Mouse (Mus musculus): ENCODE data around the gene Myo18a. TPM values are rescaled to one million over a fixed set of nuclear protein-coding genes. Genes with fewer than 3 reads are reported as not detected.

Myo18a gene
- polyA plus RNA-seq, 1 experiment from 2014 or later: 28.4 TPM

DNA sequence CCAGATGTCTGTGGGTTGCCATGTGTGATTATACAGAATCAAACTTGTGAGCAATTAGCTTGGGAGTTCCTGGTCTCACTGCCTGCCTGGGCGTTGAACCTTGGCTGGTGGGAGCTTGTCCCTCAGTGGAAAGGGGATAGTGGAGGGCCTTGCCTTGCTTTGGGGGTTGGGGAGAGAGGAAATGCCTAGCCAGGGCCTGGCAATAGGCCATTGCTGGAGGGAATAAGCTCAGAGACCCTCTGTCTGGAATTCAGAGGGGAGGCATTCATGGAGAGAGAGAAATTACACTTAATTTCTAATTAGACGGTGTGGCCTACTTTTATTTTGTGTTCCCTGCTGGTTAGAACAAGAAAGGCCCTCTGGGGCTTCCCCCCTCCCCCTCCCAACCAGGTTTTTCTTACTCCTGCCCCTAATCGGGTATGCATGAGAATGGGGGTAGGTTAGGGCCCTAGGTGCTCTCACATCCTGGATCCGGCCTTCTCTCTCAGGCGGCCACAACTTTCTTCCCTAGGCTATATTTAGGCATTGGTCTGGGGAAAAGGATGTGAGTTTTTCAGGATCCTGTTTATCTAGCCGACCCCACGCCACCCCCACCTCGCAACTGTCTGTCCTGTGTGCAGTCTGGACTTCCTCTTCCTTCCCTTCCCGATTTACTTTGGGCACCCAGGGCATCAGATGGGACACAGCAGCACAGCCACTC lies 12.8 kb downstream of the Myo18a start:
- Histone ChIP-seq H3K4me1 (peaks cover 15% of the 10 kb centered on the region), H3K4me2 (no peak overlapping the region), H3K4me3 (no peak overlapping the region), H3K36me3 (peaks cover 26% of the 10 kb centered on the region), H3K9me3 (no peaks in the 10 kb centered on the region), H3K27ac (peak overlapping the region; percentile 39; the same call in 1 of the 2 replicates), H3K27me3 (no peaks in the 10 kb centered on the region), H3K9ac (0 out of 2 replicates have a peak overlapping the region, but pooled peaks have one; percentile 36)
- no peak for ATAC-seq (ENCODE audit: insufficient number of reproducible peaks, insufficient read depth, low FRiP score, low TSS enrichment, low read depth)
- 20% methylated on average over 9 of the region's 9 CpGs for WGBS

- WGBS: 91% methylated on average over 17 of the region's 17 CpGs
- H3K4me2 ChIP-seq: no peak overlapping the region
- H3K4me1 ChIP-seq: peaks cover 9% of the 10 kb centered on the region
- no peak for ATAC-seq (ENCODE audit: insufficient number of reproducible peaks, insufficient read depth, low FRiP score, low TSS enrichment, low read depth)
- H3K27ac ChIP-seq: no peak overlapping the region
- no peak overlapping the region for H3K4me3 ChIP-seq
- H3K27me3 ChIP-seq: no peaks in the 10 kb centered on the region
- no peak overlapping the region for H3K9ac ChIP-seq
- H3K9me3 ChIP-seq: no peaks in the 10 kb centered on the region
- H3K36me3 ChIP-seq: peaks cover 33% of the 10 kb centered on the region
Observed at GRCm38 (mm10) chr11:77777436-77777835, 14.4 kb downstream of the Myo18a start.

- no peak for ATAC-seq (ENCODE audit: insufficient number of reproducible peaks, insufficient read depth, low FRiP score, low TSS enrichment, low read depth)
- Histone ChIP-seq H3K4me3 (no peak overlapping the region), H3K36me3 (peaks cover 33% of the 10 kb centered on the region), H3K4me2 (no peak overlapping the region), H3K27ac (no peak overlapping the region), H3K9ac (no peak overlapping the region), H3K27me3 (no peaks in the 10 kb centered on the region), H3K4me1 (peaks cover 11% of the 10 kb centered on the region), H3K9me3 (no peaks in the 10 kb centered on the region)
- WGBS: 92% methylated on average over 17 of the region's 17 CpGs
Observed at GRCm38 (mm10) chr11:77777937-77778336, 14.9 kb downstream of the Myo18a start.

DNA sequence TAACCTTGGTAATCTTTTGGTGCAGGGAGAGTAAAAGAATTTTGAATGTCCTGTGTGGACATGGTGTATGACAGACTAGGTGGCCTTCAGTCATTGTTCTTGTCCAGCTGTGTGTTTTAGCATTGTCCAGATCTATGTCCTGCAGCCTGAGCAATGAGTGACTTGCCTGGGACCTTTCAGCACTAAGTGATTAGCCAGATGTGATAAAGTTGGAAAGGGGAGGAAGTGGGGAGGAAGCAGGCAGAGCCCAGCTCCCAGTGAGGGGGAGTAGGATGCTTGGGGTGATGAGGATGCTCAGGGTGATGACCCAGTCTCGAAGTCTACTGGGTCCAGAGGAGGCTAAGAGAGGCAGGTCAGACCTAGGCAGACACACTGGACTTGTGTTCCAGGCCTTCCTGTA lies 16.2 kb downstream of the Myo18a start:
- Histone ChIP-seq H3K27me3 (no peaks in the 10 kb centered on the region), H3K27ac (no peak overlapping the region), H3K4me2 (no peak overlapping the region), H3K9ac (no peak overlapping the region), H3K4me1 (peaks cover 24% of the 10 kb centered on the region), H3K9me3 (no peaks in the 10 kb centered on the region), H3K36me3 (peaks cover 33% of the 10 kb centered on the region), H3K4me3 (no peak overlapping the region)
- WGBS: 55% methylated on average over 1 of the region's 1 CpGs
- ATAC-seq (ENCODE audit: insufficient number of reproducible peaks, insufficient read depth, low FRiP score, low TSS enrichment, low read depth): no peak

- no peaks in the 10 kb centered on the region for H3K9me3 ChIP-seq
- H3K36me3 ChIP-seq: peaks cover 33% of the 10 kb centered on the region
- no peaks in the 10 kb centered on the region for H3K27me3 ChIP-seq
- H3K27ac ChIP-seq: no peak overlapping the region
- no peak overlapping the region for H3K4me3 ChIP-seq
- ATAC-seq (ENCODE audit: insufficient number of reproducible peaks, insufficient read depth, low FRiP score, low TSS enrichment, low read depth): no peak
- no peak overlapping the region for H3K9ac ChIP-seq
- H3K4me1 ChIP-seq: peaks cover 35% of the 10 kb centered on the region
- H3K4me2 ChIP-seq: no peak overlapping the region
- WGBS: 82% methylated on average over 7 of the region's 7 CpGs
Observed at GRCm38 (mm10) chr11:77781088-77781487, 18.0 kb downstream of the Myo18a start.

- no peaks in the 10 kb centered on the region for H3K9me3 ChIP-seq
- H3K27me3 ChIP-seq: no peaks in the 10 kb centered on the region
- H3K4me2 ChIP-seq: no peak overlapping the region
- H3K4me1 ChIP-seq: peaks cover 37% of the 10 kb centered on the region
- no peak overlapping the region for H3K4me3 ChIP-seq
- H3K9ac ChIP-seq: no peak overlapping the region
- peak overlapping the region; percentile 92; the same call in 1 of the 2 replicates for H3K27ac ChIP-seq
- ATAC-seq (ENCODE audit: insufficient number of reproducible peaks, insufficient read depth, low FRiP score, low TSS enrichment, low read depth): no peak
- peaks cover 31% of the 10 kb centered on the region for H3K36me3 ChIP-seq
- 75% methylated on average over 7 of the region's 7 CpGs for WGBS
Observed at GRCm38 (mm10) chr11:77782104-77782815, 19.2 kb downstream of the Myo18a start.

DNA sequence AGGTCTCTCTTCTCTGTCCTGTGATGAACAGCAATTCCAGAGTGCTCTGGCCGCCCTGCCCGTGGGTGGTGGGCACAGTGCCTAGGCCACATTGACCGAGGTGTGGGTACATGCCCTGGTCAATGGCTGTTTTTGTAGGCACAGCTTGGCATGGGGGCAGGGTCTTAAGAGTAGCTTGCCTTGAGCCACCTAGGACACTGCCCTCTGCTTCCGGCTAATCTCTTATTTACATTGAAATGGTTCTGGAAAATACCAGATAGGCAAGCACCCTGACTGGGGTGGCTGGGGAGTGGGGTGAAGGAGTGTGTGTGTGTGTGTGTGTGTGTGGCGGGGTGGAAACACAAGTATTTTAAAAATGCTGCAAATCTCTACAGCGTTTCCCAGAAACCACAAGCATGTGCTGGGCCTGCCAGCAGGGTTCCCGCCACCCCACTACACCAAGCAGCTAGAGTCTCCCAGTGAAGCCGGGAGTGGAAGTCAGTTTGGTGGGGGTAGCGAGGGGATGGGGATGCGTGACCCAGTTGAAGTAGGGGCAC lies 20.2 kb downstream of the Myo18a start:
- H3K27ac ChIP-seq: peak overlapping the region; percentile 92
- peak overlapping the region; percentile 47 for H3K4me2 ChIP-seq
- peak overlapping the region; percentile 54; the same call in 1 of the 2 replicates for H3K9ac ChIP-seq

DNA sequence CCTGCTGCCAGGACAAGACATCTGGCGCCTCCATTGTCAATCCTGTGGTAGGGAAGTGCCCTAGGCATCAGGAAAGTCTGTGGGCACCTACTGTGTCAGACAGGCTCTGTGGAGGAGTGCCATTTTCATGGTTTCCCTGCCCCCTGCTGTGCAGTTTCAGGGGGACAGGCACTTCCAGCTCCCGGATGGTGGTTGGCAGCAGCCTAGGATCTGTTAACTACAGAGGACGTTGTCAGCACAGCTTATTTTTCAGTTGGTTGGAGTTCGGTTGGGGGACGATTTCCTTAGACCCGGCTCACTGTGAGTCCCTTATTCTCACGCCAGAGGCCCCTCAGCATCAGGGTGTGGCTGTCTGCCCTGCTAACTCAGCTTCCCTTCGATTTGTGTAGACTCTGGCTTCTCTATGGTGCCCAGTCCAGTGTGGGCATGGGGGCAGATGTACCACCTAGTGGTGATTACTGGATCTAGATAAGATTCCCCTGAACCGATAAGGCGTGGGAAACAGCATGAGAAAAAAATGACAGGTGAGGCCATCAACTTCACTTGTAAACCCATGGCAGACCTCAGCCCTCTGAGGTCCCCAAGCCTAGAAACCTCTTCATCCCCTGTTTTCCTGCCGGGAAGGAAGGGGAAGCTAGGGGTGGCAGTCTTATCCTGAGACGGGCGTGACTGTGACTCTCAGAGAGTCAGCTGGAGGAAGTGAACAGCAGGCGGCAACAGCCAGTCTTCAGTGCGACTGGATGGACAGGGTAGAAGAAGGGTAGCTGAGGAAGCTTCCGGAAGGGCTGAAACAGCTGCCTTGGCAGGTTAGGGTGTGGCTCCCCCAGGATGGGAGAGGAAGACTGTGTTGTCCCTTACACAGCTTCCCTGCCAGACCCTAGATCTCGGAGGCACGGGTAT lies 21.0 kb downstream of the Myo18a start:
- H3K27me3 ChIP-seq: no peaks in the 10 kb centered on the region
- 40% methylated on average over 18 of the region's 18 CpGs for WGBS
- H3K27ac ChIP-seq: peak overlapping the region; percentile 92
- H3K36me3 ChIP-seq: peaks cover 13% of the 10 kb centered on the region
- peak overlapping the region; percentile 13; the same call in 1 of the 2 replicates for H3K4me3 ChIP-seq
- peaks cover 37% of the 10 kb centered on the region for H3K4me1 ChIP-seq
- peak; percentile 52; the same call in 1 of the 2 replicates for ATAC-seq (ENCODE audit: insufficient number of reproducible peaks, insufficient read depth, low FRiP score, low TSS enrichment, low read depth)
- H3K9ac ChIP-seq: peak overlapping the region; percentile 54
- H3K4me2 ChIP-seq: peak overlapping the region; percentile 47
- no peaks in the 10 kb centered on the region for H3K9me3 ChIP-seq

More for the DNA sequence above, 20.2 kb downstream of the Myo18a start:
- H3K9me3 ChIP-seq: no peaks in the 10 kb centered on the region
- WGBS: 42% methylated on average over 10 of the region's 10 CpGs
- peak; percentile 60 for ATAC-seq (ENCODE audit: insufficient number of reproducible peaks, insufficient read depth, low FRiP score, low TSS enrichment, low read depth)
- no peaks in the 10 kb centered on the region for H3K27me3 ChIP-seq
- H3K4me3 ChIP-seq: 0 out of 2 replicates have a peak overlapping the region, but pooled peaks have one; percentile 13
- H3K4me1 ChIP-seq: peaks cover 37% of the 10 kb centered on the region
- peaks cover 21% of the 10 kb centered on the region for H3K36me3 ChIP-seq

DNA sequence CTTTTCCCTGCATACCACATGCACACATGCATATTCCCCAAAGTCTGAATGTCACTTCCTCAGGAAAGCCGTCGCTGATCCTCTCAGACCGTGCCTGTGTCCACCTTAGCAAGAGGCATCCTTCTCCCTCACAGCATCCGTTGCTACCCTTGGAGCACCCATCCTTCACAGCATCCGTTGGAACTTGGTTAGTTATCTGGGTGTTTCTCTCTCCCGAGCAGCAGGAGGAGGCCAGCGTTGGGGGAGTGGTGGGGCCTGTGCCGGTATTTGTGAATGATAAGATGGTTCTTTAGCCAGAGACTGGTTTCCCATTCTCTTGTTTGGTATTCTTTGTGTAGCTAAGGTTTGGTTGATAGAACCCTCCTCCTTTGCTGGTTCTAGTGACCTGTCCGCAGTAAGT lies 21.8 kb downstream of the Myo18a start:
- H3K27ac ChIP-seq: peak overlapping the region; percentile 92
- H3K9me3 ChIP-seq: no peaks in the 10 kb centered on the region
- H3K4me1 ChIP-seq: peaks cover 37% of the 10 kb centered on the region
- H3K4me2 ChIP-seq: no peak overlapping the region
- no peaks in the 10 kb centered on the region for H3K27me3 ChIP-seq
- peaks cover 12% of the 10 kb centered on the region for H3K36me3 ChIP-seq
- no peak overlapping the region for H3K4me3 ChIP-seq
- WGBS: 87% methylated on average over 9 of the region's 9 CpGs
- no peak for ATAC-seq (ENCODE audit: insufficient number of reproducible peaks, insufficient read depth, low FRiP score, low TSS enrichment, low read depth)
- H3K9ac ChIP-seq: 0 out of 2 replicates have a peak overlapping the region, but pooled peaks have one; percentile 32

GRCm38 (mm10) chr11:77785396-77785767 lies 22.3 kb downstream of the Myo18a start:
- Histone ChIP-seq H3K4me1 (peaks cover 42% of the 10 kb centered on the region), H3K4me2 (0 out of 2 replicates have a peak overlapping the region, but pooled peaks have one; percentile 9), H3K27ac (peak overlapping the region; percentile 92), H3K9ac (peak overlapping the region; percentile 44), H3K9me3 (no peaks in the 10 kb centered on the region), H3K27me3 (no peaks in the 10 kb centered on the region), H3K4me3 (no peak overlapping the region), H3K36me3 (peaks cover 12% of the 10 kb centered on the region)
- ATAC-seq (ENCODE audit: insufficient number of reproducible peaks, insufficient read depth, low FRiP score, low TSS enrichment, low read depth): no peak
- WGBS: 12% methylated on average over 5 of the region's 5 CpGs
